Mouse (Mus musculus): ENCODE data around the gene Zkscan16.

Gene Zkscan16

DNA sequence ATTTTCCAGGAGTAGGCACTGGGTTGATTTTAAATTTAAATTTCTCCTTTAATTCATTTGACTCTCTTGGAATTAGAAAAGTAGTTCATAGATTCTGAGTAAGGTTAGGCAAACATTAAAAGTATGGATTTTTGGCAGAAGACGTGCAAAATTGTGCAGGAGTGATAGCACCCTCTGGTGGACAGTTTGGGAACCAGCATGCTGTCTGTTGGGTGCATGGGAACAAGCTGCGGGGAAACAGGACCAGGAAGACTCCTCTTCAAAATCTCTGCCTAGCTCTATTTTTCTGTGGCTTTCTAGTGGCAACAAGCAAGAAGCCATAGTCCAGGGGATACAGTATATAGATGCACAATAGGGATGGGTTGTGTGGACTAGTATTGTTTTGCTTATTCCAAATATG, 56.3 kb downstream of the Zkscan16 start:
- peak; percentile 43 for DNase-seq (ENCODE audit: low read depth, low spot score)

DNA sequence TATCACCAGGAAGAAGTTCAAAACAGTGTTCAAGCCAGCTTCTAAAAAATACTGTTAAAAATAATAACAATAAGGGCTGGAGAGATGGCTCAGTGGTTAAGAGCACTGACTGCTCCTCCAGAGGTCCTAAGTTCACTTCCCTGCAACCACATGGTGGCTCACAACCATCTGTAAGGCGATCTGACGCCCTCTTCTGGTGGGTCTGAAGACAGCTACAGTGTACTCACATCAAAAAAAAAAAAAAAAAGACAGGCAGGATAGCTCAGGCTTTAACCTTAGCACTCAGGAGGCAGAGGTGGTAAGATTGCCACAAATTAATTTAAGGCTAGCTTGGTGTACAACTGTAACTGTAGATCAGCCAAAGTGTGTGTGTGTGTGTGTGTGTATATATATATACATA, 57.2 kb downstream of the Zkscan16 start:
- no peak for DNase-seq (ENCODE audit: low read depth, low spot score)

DNA sequence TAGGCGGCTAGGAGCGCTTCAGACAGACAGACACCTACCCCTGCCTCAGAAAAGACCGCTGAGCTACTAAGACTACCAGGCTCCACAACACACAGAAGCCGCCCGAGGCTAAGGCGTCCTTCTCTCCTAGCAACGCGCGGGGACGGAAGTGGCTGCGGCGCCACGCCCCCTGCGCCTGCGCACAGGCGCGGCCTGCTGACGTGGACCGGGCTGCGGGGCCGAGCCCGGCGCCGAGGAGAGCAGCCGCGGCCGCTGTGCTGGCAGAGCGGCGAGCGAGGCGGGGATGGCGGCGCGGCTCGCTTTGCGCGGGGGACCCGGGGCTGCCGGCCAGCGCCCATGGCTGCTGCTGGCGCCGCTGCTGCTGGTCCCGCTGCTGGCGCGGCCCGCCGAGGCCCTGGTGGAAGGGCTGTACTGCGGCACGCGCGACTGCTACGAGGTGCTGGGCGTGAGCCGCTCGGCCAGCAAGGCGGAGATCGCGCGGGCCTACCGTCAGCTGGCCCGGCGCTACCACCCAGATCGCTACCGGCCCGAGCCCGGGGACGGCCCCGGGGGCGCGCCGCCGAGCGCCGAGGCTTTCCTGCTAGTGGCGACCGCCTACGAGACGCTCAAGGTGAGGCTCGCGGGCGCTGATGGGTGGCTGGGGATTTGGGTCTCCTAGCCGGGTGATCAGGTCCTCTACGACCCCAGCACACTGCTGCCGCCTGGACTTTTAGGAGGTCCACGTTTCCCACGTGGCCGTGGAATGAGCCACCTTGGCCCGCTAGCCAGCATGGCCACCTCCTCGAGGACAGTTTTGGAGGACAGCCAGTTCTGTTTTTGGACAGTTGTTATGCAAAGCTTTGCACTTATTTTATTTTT, 59.7 kb downstream of the Zkscan16 start, which contains the start of gene Gm20503:
TSS of gene Gm20503 (plus strand) at position 263 of the 858 bp plus-strand sequence.
- peak; percentile 89 for DNase-seq (ENCODE audit: low read depth, low spot score)

DNA sequence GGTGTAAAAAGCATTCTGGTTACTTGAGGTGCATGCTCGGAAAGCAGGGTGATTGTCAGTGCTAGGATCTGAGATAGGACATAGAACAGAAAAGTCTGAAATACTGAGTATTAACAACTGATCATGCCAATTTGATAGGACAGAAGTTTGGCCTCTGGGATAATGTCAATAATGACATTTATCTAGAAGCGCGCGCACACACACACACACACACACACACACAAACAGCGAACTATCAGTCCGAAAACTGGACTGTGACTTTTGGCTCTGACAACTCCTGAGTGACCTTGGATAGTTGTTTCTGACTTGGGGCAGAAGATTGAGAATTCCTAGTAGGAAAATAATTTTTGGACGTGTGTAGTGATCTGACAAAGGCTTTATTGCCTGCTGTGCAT, 60.4 kb downstream of the Zkscan16 start:
- no peak for DNase-seq (ENCODE audit: low read depth, low spot score)

DNA sequence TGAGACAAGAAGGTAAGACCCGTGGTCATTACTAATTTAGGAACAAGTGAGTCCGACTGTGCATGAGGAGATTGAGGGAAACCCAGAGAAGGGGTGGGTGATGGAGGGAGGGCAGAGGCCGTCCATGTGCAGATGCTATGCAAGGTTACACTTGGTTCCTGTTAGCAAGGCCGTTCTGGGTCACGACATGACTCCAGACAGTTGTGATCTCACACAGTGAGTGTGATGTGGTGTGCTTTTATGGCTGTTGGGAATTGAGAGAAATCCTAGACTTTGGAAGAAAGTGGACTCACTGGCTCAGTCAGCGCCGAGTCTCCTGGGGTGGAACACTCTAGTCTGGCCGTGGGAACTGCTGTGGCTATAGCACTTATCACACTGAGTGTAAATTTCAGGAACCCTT, 62.8 kb downstream of the Zkscan16 start:
- DNase-seq (ENCODE audit: low read depth, low spot score), result no peak

DNA sequence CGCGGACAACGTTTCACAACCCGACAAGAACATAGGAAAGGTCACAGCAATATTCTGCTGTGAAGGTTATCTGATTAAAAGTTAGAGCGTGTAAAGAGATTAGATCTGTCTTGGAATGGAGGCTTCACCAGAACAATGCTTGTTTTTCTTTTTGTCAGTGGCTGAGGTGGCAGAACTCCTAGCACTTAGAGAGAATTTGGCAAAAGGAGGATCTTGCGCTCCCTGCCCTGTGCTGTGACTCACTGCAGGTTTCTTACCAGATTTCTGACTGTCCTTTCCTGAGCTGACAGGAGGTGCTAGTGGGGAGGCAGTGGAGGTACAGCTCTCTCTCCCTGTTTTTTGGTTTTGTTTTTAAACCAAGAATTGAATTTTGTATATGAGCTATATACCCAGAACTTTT, 63.6 kb downstream of the Zkscan16 start:
- DNase-seq (ENCODE audit: low read depth, low spot score), result no peak
